Mouse (Mus musculus) thymus, postnatal 10 days (tissue): ENCODE measurements around the gene Gm47959.
"Not testable (repeated sequence)": the region's sequence is repeated elsewhere in the genome, so short reads cannot be mapped to it uniquely, and the experiment has no call there.

Source experiments
- DNase-seq, 2 experiments: peaks; one replicate each; pipeline ENCODE4 v3.0.0; 2021; ENCODE audit warnings: low spot score in 2 of 2

Gm47959 gene

GRCm38 (mm10) chr1:83000306-83000705 lies at the start of gene Gm47959:
Gene Gm47959 (plus strand): TSS chr1:83000548.
- not testable (repeated sequence) for DNase-seq

GRCm38 (mm10) chr1:82955913-82956312 lies 44.4 kb upstream of the Gm47959 start, which contains the start of gene Gm7544:
Gene Gm7544 (minus strand): TSS chr1:82956013.
- DNase-seq, result not testable (repeated sequence)

GRCm38 (mm10) chr1:82959870-82960385 lies 40.4 kb upstream of the Gm47959 start, which contains the start of gene Gm47955:
Gene Gm47955 (plus strand): TSS chr1:82960286.
- no peak for DNase-seq

GRCm38 (mm10) chr1:82966413-82966812 lies 33.9 kb upstream of the Gm47959 start:
- no peak for DNase-seq

- no peak for DNase-seq
These were observed 28.3 kb upstream of the Gm47959 start for GRCm38 (mm10) chr1:82972046-82972445.

- DNase-seq, result no peak
These were observed 27.1 kb upstream of the Gm47959 start for GRCm38 (mm10) chr1:82973244-82973643.

GRCm38 (mm10) chr1:82973901-82974300 lies 26.4 kb upstream of the Gm47959 start:
- peak; percentile 9 to 12 for DNase-seq

- no peak for DNase-seq
These were observed 26.0 kb upstream of the Gm47959 start for GRCm38 (mm10) chr1:82974342-82974741.

GRCm38 (mm10) chr1:82975750-82976149 lies 24.6 kb upstream of the Gm47959 start:
- no peak for DNase-seq

GRCm38 (mm10) chr1:82977840-82978239 lies 22.5 kb upstream of the Gm47959 start:
- no peak for DNase-seq

GRCm38 (mm10) chr1:82986738-82987137 lies 13.6 kb upstream of the Gm47959 start:
- no peak for DNase-seq

- DNase-seq, result peak in 1 of 2 experiments; percentile 54
These were observed 12.7 kb upstream of the Gm47959 start for GRCm38 (mm10) chr1:82987530-82988198.

GRCm38 (mm10) chr1:82991062-82991461 lies 9.3 kb upstream of the Gm47959 start:
- DNase-seq, result no peak

GRCm38 (mm10) chr1:82991596-82991995 lies 8.8 kb upstream of the Gm47959 start:
- no peak for DNase-seq

- no peak for DNase-seq
These were observed 8.3 kb upstream of the Gm47959 start for GRCm38 (mm10) chr1:82992093-82992492.

GRCm38 (mm10) chr1:82993947-82994346 lies 6.4 kb upstream of the Gm47959 start:
- no peak for DNase-seq

GRCm38 (mm10) chr1:83006218-83007179 lies 6.2 kb downstream of the Gm47959 start:
- no peak for DNase-seq

- no peak for DNase-seq
These were observed 7.1 kb downstream of the Gm47959 start for GRCm38 (mm10) chr1:83007471-83007870.

- no peak for DNase-seq
These were observed 14.1 kb downstream of the Gm47959 start for GRCm38 (mm10) chr1:83014477-83014876.

- DNase-seq, result no peak
These were observed 15.1 kb downstream of the Gm47959 start for GRCm38 (mm10) chr1:83015329-83015879.

GRCm38 (mm10) chr1:83016556-83016955 lies 16.2 kb downstream of the Gm47959 start:
- no peak for DNase-seq

GRCm38 (mm10) chr1:83031950-83032349 lies 31.6 kb downstream of the Gm47959 start:
- no peak for DNase-seq
